Mouse (Mus musculus) intestine, embryonic 14.5 days (tissue): ENCODE results near the gene Ms4a7. TPM values are rescaled to one million over a fixed set of nuclear protein-coding genes. Genes with fewer than 3 reads are reported as not detected.

ENCODE experiments used
- ATAC-seq: fragments of 200-750 bp; cut with Nextera tagmentation; replicated peaks from 2 replicates; pipeline ENCODE4 v1.8.0; 2017; ENCODE audit warnings: low read depth, moderate number of reproducible peaks, moderate TSS enrichment, moderate library complexity; ENCODE audit not compliant: low FRiP score, low TSS enrichment
- DNase-seq: peaks from one replicate; pipeline ENCODE4 v3.0.0-alpha.2; 2018; ENCODE audit warnings: low spot score
- H3K27ac ChIP-seq: fragments of 300-500 bp; sonication (generic); 2 replicates; pipeline ENCODE4 v1.5.1; 2014; ENCODE audit warnings: low read depth, mild to moderate bottlenecking, control low read depth
- H3K27me3 ChIP-seq: fragments of 300-500 bp; sonication (generic); replicated peaks from 2 replicates; pipeline ENCODE4 v1.6.1; 2014; ENCODE audit warnings: low read length, control low read depth; ENCODE audit not compliant: control insufficient read depth, insufficient read depth
- H3K36me3 ChIP-seq: fragments of 300-500 bp; sonication (generic); 2 replicates; pipeline ENCODE4 v1.6.1; 2014; ENCODE audit warnings: low read length, control low read depth; ENCODE audit not compliant: control insufficient read depth, insufficient read depth
- H3K4me1 ChIP-seq: fragments of 300-500 bp; sonication (generic); replicated peaks from 2 replicates; pipeline ENCODE4 v1.6.1; 2014; ENCODE audit warnings: low read length, control low read depth, mixed read lengths; ENCODE audit not compliant: control insufficient read depth, insufficient read depth
- H3K4me2 ChIP-seq: fragments of 300-500 bp; sonication (generic); 2 replicates; pipeline ENCODE4 v1.6.1; 2014; ENCODE audit warnings: low read length
- H3K4me3 ChIP-seq: fragments of 300-500 bp; sonication (generic); 2 replicates; pipeline ENCODE4 v1.5.1; 2014; ENCODE audit warnings: low read depth, low read length, control low read depth, mixed read lengths
- H3K9ac ChIP-seq: fragments of 300-500 bp; sonication (generic); 2 replicates; pipeline ENCODE4 v1.6.1; 2014; ENCODE audit warnings: mild to moderate bottlenecking, low read length
- H3K9me3 ChIP-seq: fragments of 300-500 bp; sonication (generic); 2 replicates; pipeline ENCODE4 v1.6.1; 2016; ENCODE audit warnings: low read length, control low read depth; ENCODE audit not compliant: control insufficient read depth
- WGBS: fragments of 180-500 bp; shearing (Covaris S2); extraction: QIAGEN DNeasy Blood & Tissue Kit; methylation state at CpG from one replicate; pipeline ENCODE4 v1.1.7; 2014; 5-methylcytosine and 5-hydroxymethylcytosine counted together
- polyA plus RNA-seq: library from polyadenylated mRNA; unstranded; fragments of >200 nt; fragmentation: Nextera tagmentation; extraction: Ambion mirVana; gene quantifications from 2 replicates; pipeline ENCODE4 v1.2.1, GENCODE M21; 2014

Ms4a7 gene
- polyA plus RNA-seq: 2.6 and 3.5 TPM in 2 replicates

DNA sequence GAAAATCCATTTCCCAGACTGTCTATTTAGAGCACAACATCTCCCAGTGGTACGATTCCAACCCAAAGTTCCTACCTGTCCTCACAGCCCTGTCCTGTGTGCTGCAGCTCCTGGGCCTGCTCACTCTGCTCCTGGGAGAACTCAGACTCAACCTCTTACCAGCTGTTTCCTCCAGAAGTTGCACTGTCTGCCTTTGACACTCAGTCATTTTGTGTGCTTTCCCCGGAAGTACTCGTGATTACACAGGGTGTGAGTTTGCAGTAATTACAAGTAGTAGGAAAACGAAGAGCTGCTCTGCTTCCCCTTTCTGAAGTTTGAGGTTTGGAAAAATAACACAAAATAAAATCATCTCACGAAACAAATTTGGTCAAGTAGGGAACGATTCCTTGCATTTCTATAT, at the start of gene Ms4a7:
Gene Ms4a7, minus strand, starts transcription at position 215 of the 400 bp plus-strand sequence.
- H3K27me3 ChIP-seq: no peaks in the 10 kb centered on the region
- ATAC-seq: no peak
- no peak within 1 kb of the TSS for H3K4me3 ChIP-seq
- H3K9ac ChIP-seq: no peak within 1 kb of the TSS
- H3K36me3 ChIP-seq: no peaks in the 10 kb centered on the region
- no peak for DNase-seq
- H3K27ac ChIP-seq: no peak within 1 kb of the TSS
- H3K9me3 ChIP-seq: no peaks in the 10 kb centered on the region
- 87% methylated on average over 6 of the region's 6 CpGs for WGBS
- H3K4me2 ChIP-seq: no peak within 1 kb of the TSS
- H3K4me1 ChIP-seq: no peaks in the 10 kb centered on the region

DNA sequence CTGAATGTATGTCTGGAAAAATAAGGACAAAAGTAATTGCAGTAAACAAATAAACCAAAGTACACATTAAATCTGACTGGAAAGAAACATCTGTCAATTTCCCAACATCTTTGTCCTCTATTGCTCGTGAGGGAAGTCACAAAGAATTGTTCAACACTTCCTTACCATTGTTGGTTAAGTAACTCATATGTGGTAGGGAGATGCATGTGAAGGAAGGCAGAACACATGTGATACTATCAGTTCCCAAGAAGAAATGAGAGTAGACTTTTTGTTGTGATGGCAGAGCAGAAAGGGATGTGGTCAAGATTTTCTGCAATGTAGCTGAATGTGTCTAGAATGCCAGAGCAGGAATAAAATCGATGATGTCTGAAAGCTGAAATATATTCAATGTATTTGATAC, 40.5 kb upstream of the Ms4a7 start:
- ATAC-seq (no peak), DNase-seq (no peak)
- no peak overlapping the region for H3K4me2 ChIP-seq
- H3K9ac ChIP-seq: no peak overlapping the region
- H3K27me3 ChIP-seq: no peaks in the 10 kb centered on the region
- H3K27ac ChIP-seq: no peak overlapping the region
- WGBS: 78% methylated on average over 2 of the region's 2 CpGs
- H3K36me3 ChIP-seq: no peaks in the 10 kb centered on the region
- H3K4me1 ChIP-seq: no peaks in the 10 kb centered on the region
- no peak overlapping the region for H3K4me3 ChIP-seq
- no peaks in the 10 kb centered on the region for H3K9me3 ChIP-seq

DNA sequence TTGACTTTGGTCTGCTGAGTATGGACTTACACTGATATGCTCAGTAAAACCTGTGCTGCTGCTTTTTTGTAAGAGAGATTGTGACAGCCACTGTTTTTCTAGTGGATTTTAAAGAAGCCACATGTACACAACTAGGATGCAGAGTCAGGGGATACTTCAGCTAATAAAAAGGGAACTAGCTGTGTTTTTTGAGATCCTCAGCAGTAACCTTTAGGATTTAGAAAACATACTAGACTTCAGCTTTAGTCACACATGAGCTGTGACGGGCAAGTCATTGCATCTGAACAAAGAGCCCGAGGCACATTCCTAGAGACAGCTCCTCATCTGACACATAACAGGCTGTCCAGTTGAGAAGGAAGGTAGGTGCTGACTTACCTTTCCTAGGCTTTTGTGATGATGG, 39.3 kb upstream of the Ms4a7 start, which contains the start of gene Ms4a4a:
Gene Ms4a4a, plus strand, starts transcription at position 251 of the 400 bp plus-strand sequence.
- no peaks in the 10 kb centered on the region for H3K9me3 ChIP-seq
- no peak within 1 kb of the TSS for H3K4me3 ChIP-seq
- H3K36me3 ChIP-seq: no peaks in the 10 kb centered on the region
- no peaks in the 10 kb centered on the region for H3K4me1 ChIP-seq
- ATAC-seq: no peak
- no peak for DNase-seq
- WGBS: 87% methylated on average over 2 of the region's 2 CpGs
- no peak within 1 kb of the TSS for H3K4me2 ChIP-seq
- H3K9ac ChIP-seq: no peak within 1 kb of the TSS
- no peak within 1 kb of the TSS for H3K27ac ChIP-seq
- H3K27me3 ChIP-seq: no peaks in the 10 kb centered on the region

DNA sequence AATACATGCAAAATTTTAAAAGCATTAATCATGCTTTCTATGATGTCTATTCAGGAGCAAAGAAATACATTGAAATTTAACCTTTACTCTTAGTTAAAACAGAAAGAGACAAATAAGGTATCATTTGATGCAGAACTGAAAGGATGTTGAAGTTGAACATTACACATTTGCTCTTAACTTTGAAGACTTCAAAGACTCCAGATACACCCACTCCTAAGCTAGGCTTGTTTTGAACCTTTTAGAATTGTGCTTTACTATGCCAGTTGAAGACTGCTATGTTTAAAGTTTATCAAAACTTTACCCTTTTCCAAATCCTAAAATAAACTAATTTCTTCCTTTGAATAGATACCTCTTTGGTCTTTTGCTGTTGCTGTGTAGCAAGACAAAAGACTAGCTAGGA, 35.2 kb upstream of the Ms4a7 start:
- H3K9me3 ChIP-seq: no peaks in the 10 kb centered on the region
- no peak overlapping the region for H3K4me2 ChIP-seq
- H3K27ac ChIP-seq: no peak overlapping the region
- no peaks in the 10 kb centered on the region for H3K27me3 ChIP-seq
- H3K36me3 ChIP-seq: no peaks in the 10 kb centered on the region
- no peak for DNase-seq
- H3K9ac ChIP-seq: no peak overlapping the region
- no peaks in the 10 kb centered on the region for H3K4me1 ChIP-seq
- no peak for ATAC-seq
- H3K4me3 ChIP-seq: no peak overlapping the region

DNA sequence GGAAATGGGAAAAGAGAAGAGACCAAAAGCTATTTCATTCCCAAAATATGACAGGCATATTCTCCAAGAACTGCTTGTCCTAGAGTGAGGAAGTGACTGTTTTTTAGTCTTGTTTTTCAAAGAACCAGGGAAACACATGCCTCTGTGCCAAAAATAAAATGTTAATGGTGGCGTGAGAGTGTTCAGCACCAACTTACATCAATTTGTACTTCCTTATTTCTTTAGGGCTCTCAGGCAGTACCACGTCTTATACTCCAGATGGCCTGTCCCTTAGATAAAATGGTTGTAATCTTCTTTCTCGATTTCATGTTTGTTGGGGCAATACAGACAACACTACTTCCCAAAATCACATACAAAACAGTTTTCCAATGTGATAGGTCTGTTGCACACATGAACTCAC, 32.4 kb upstream of the Ms4a7 start:
- no peak overlapping the region for H3K9ac ChIP-seq
- H3K9me3 ChIP-seq: no peaks in the 10 kb centered on the region
- no peak overlapping the region for H3K4me3 ChIP-seq
- ATAC-seq (no peak), DNase-seq (no peak)
- WGBS: 81% methylated on average over 3 of the region's 3 CpGs
- no peaks in the 10 kb centered on the region for H3K27me3 ChIP-seq
- no peak overlapping the region for H3K27ac ChIP-seq
- no peak overlapping the region for H3K4me2 ChIP-seq
- H3K36me3 ChIP-seq: no peaks in the 10 kb centered on the region
- H3K4me1 ChIP-seq: no peaks in the 10 kb centered on the region

DNA sequence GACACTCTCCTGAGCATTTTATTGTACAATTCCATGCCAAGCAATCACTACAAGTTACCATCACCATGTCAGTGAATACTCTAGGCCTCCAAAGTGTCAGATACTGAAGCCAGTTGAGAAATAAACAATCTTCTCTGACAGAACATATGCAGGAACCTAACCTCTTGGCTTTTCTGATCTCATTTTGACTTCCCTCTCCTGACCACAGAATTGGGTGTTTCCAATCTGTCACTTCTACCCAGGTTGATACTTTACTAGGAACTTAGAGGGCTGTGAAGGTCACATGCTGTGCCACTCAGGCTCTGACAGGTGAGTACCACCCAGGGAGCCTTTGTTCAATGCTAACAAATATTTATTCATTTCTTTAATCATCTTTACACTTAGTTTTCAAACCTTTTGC, 26.1 kb upstream of the Ms4a7 start:
- DNase-seq: no peak
- no peak for ATAC-seq
- H3K4me2 ChIP-seq: no peak overlapping the region
- no peaks in the 10 kb centered on the region for H3K36me3 ChIP-seq
- no peak overlapping the region for H3K27ac ChIP-seq
- no peak overlapping the region for H3K9ac ChIP-seq
- H3K4me3 ChIP-seq: no peak overlapping the region
- H3K27me3 ChIP-seq: no peaks in the 10 kb centered on the region
- H3K9me3 ChIP-seq: no peaks in the 10 kb centered on the region
- no peaks in the 10 kb centered on the region for H3K4me1 ChIP-seq

DNA sequence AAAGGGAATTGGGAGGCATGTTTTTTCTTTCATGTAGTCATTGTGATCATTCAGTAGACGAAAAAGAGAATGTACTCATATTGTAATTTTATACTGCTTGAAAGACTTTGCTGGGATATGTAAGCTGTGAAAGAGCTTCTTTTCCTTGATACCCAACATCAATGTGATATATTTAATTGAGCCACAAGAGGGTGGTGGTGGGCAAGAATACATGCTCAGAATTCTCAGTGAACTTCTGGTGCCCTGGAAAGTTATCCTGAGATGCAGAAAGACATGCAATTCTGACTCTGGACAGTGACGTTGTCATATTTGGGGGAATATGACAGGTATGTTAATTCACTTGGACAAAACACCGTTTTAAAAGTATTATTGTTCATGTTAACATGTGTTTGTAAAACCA, 24.2 kb upstream of the Ms4a7 start:
- 51% methylated on average over 3 of the region's 3 CpGs for WGBS
- ATAC-seq (no peak), DNase-seq (no peak)
- no peaks in the 10 kb centered on the region for H3K4me1 ChIP-seq
- H3K36me3 ChIP-seq: no peaks in the 10 kb centered on the region
- H3K9me3 ChIP-seq: no peaks in the 10 kb centered on the region
- no peak overlapping the region for H3K4me3 ChIP-seq
- H3K27ac ChIP-seq: no peak overlapping the region
- H3K27me3 ChIP-seq: no peaks in the 10 kb centered on the region
- no peak overlapping the region for H3K9ac ChIP-seq
- no peak overlapping the region for H3K4me2 ChIP-seq

DNA sequence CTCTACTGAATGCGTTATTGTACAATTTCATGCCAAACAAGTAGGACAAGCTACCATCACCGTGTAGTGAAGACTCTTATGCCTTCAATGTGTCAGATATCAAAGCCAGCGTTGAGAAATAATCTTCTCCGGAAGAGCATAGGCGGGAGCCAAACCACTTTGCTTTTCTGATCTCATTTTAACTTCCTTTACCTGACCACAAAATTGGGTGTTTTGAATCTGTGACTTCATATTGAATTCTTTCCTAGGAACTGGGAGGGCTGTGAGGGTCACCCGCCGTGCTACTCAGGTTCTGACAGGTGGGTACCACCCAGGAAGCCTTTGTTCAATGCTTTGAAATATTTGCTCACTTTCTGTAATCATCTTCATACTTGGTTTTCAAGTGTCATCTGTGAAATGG, 19.8 kb upstream of the Ms4a7 start:
- H3K4me3 ChIP-seq: no peak overlapping the region
- no peak overlapping the region for H3K4me2 ChIP-seq
- DNase-seq (no peak), ATAC-seq (no peak)
- no peak overlapping the region for H3K27ac ChIP-seq
- H3K4me1 ChIP-seq: no peaks in the 10 kb centered on the region
- no peaks in the 10 kb centered on the region for H3K9me3 ChIP-seq
- H3K36me3 ChIP-seq: no peaks in the 10 kb centered on the region
- no peaks in the 10 kb centered on the region for H3K27me3 ChIP-seq
- H3K9ac ChIP-seq: no peak overlapping the region
- WGBS: 83% methylated on average over 7 of the region's 7 CpGs

DNA sequence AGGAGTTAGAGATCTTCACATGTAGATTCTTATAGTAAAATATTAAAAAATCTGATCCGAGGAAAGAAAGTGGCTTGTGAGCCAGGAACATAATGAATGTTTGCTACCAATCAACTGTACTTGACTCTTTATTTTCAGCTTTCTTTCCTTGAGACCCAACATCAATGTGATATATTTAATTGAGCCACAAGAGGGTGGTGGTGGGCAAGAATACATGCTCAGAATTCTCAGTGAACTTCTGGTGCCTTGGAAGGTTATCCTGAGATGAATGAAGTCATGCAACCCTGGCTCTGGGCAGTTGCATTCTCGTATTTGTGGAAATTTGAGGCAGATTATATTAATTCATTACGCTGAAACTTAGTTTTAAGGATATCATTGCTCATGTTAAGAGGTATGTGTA, 15.9 kb upstream of the Ms4a7 start:
- WGBS: 50% methylated on average over 3 of the region's 3 CpGs
- H3K4me3 ChIP-seq: no peak overlapping the region
- H3K9ac ChIP-seq: no peak overlapping the region
- no peak overlapping the region for H3K4me2 ChIP-seq
- no peaks in the 10 kb centered on the region for H3K9me3 ChIP-seq
- H3K27ac ChIP-seq: no peak overlapping the region
- ATAC-seq (no peak), DNase-seq (no peak)
- H3K4me1 ChIP-seq: no peaks in the 10 kb centered on the region
- H3K27me3 ChIP-seq: no peaks in the 10 kb centered on the region
- H3K36me3 ChIP-seq: no peaks in the 10 kb centered on the region
